Mouse (Mus musculus) intestine, embryonic 14.5 days (tissue): ENCODE measurements around the gene Pla2g1b. TPM values are rescaled to one million over a fixed set of nuclear protein-coding genes. Genes with fewer than 3 reads are reported as not detected.
"Not testable (repeated sequence)": the region's sequence is repeated elsewhere in the genome, so short reads cannot be mapped to it uniquely, and the experiment has no call there.

ENCODE experiments used
- ATAC-seq: fragments of 200-750 bp; cut with Nextera tagmentation; replicated peaks from 2 replicates; pipeline ENCODE4 v1.8.0; 2017; ENCODE audit warnings: low read depth, moderate number of reproducible peaks, moderate TSS enrichment, moderate library complexity; ENCODE audit not compliant: low FRiP score, low TSS enrichment
- DNase-seq: peaks from one replicate; pipeline ENCODE4 v3.0.0-alpha.2; 2018; ENCODE audit warnings: low spot score
- H3K27ac ChIP-seq: fragments of 300-500 bp; sonication (generic); 2 replicates; pipeline ENCODE4 v1.5.1; 2014; ENCODE audit warnings: low read depth, mild to moderate bottlenecking, control low read depth
- H3K27me3 ChIP-seq: fragments of 300-500 bp; sonication (generic); replicated peaks from 2 replicates; pipeline ENCODE4 v1.6.1; 2014; ENCODE audit warnings: low read length, control low read depth; ENCODE audit not compliant: control insufficient read depth, insufficient read depth
- H3K36me3 ChIP-seq: fragments of 300-500 bp; sonication (generic); 2 replicates; pipeline ENCODE4 v1.6.1; 2014; ENCODE audit warnings: low read length, control low read depth; ENCODE audit not compliant: control insufficient read depth, insufficient read depth
- H3K4me1 ChIP-seq: fragments of 300-500 bp; sonication (generic); replicated peaks from 2 replicates; pipeline ENCODE4 v1.6.1; 2014; ENCODE audit warnings: low read length, control low read depth, mixed read lengths; ENCODE audit not compliant: control insufficient read depth, insufficient read depth
- H3K4me2 ChIP-seq: fragments of 300-500 bp; sonication (generic); 2 replicates; pipeline ENCODE4 v1.6.1; 2014; ENCODE audit warnings: low read length
- H3K4me3 ChIP-seq: fragments of 300-500 bp; sonication (generic); 2 replicates; pipeline ENCODE4 v1.5.1; 2014; ENCODE audit warnings: low read depth, low read length, control low read depth, mixed read lengths
- H3K9ac ChIP-seq: fragments of 300-500 bp; sonication (generic); 2 replicates; pipeline ENCODE4 v1.6.1; 2014; ENCODE audit warnings: mild to moderate bottlenecking, low read length
- H3K9me3 ChIP-seq: fragments of 300-500 bp; sonication (generic); 2 replicates; pipeline ENCODE4 v1.6.1; 2016; ENCODE audit warnings: low read length, control low read depth; ENCODE audit not compliant: control insufficient read depth
- WGBS: fragments of 180-500 bp; shearing (Covaris S2); extraction: QIAGEN DNeasy Blood & Tissue Kit; methylation state at CpG from one replicate; pipeline ENCODE4 v1.1.7; 2014; 5-methylcytosine and 5-hydroxymethylcytosine counted together
- polyA plus RNA-seq: library from polyadenylated mRNA; unstranded; fragments of >200 nt; fragmentation: Nextera tagmentation; extraction: Ambion mirVana; gene quantifications from 2 replicates; pipeline ENCODE4 v1.2.1, GENCODE M21; 2014

The Pla2g1b gene
- polyA plus RNA-seq, 1 experiment from 2014 or later: 5.0 TPM

- H3K27ac ChIP-seq: no peak overlapping the region
- no peak overlapping the region for H3K4me3 ChIP-seq
- H3K4me2 ChIP-seq: no peak overlapping the region
- WGBS: 47% methylated on average over 14 of the region's 14 CpGs
- DNase-seq (peak; percentile 87), ATAC-seq (0 out of 2 replicates have a peak, but pooled peaks have one; percentile 52)
- H3K4me1 ChIP-seq: peaks cover 7% of the 10 kb centered on the region; the same call in 1 of the 2 replicates
- no peaks in the 10 kb centered on the region for H3K9me3 ChIP-seq
- H3K36me3 ChIP-seq: peaks cover 63% of the 10 kb centered on the region
- no peaks in the 10 kb centered on the region for H3K27me3 ChIP-seq
- no peak overlapping the region for H3K9ac ChIP-seq
Measured at GRCm38 (mm10) chr5:115441205-115441849, 24.7 kb upstream of the Pla2g1b start.

DNA sequence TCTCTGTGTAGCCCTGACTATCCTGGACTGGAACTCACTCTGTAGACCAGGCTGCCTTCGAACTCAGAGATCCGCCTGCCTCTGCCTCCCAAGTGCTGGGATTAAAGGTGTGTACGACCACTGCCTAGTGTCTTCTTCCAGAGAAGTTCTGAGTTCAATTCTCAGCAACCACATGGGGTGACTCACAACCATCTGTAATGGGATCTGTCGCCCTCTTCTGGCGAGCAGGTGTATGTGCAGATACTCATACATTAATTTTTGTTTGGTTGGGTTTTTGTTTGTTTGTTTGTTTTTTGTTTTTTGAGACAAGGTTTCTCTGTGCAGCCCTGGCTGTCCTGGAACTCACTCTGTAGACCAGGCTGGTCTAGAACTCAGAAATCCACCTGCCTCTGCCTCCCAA is 23.4 kb upstream of the Pla2g1b start:
- DNase-seq, H3K4me3 ChIP-seq, H3K27ac ChIP-seq, H3K4me2 ChIP-seq, H3K4me1 ChIP-seq, H3K9me3 ChIP-seq, ATAC-seq, H3K9ac ChIP-seq, H3K27me3 ChIP-seq: not testable (repeated sequence)
- WGBS: 72% methylated on average over 5 of the region's 5 CpGs
- H3K36me3 ChIP-seq: peaks cover 76% of the 10 kb centered on the region

- H3K4me2 ChIP-seq: no peak overlapping the region
- 90% methylated on average over 11 of the region's 11 CpGs for WGBS
- H3K36me3 ChIP-seq: peaks cover 72% of the 10 kb centered on the region
- no peak overlapping the region for H3K4me3 ChIP-seq
- DNase-seq: no peak
- no peak overlapping the region for H3K9ac ChIP-seq
- H3K4me1 ChIP-seq: no peaks in the 10 kb centered on the region
- ATAC-seq: no peak
- H3K27me3 ChIP-seq: no peaks in the 10 kb centered on the region
- H3K27ac ChIP-seq: no peak overlapping the region
- H3K9me3 ChIP-seq: no peaks in the 10 kb centered on the region
Measured at GRCm38 (mm10) chr5:115444130-115444529, 21.9 kb upstream of the Pla2g1b start.

- H3K4me1 ChIP-seq: no peaks in the 10 kb centered on the region
- no peak overlapping the region for H3K4me2 ChIP-seq
- H3K9ac ChIP-seq: no peak overlapping the region
- no peak overlapping the region for H3K27ac ChIP-seq
- H3K36me3 ChIP-seq: peaks cover 87% of the 10 kb centered on the region
- no peak overlapping the region for H3K4me3 ChIP-seq
- H3K27me3 ChIP-seq: no peaks in the 10 kb centered on the region
- ATAC-seq: no peak
- no peaks in the 10 kb centered on the region for H3K9me3 ChIP-seq
- 80% methylated on average over 17 of the region's 17 CpGs for WGBS
- DNase-seq: no peak
Measured at GRCm38 (mm10) chr5:115447108-115447507, 19.0 kb upstream of the Pla2g1b start.

GRCm38 (mm10) chr5:115449247-115449646 is 16.8 kb upstream of the Pla2g1b start:
- Histone ChIP-seq H3K4me2 (no peak overlapping the region), H3K9ac (no peak overlapping the region), H3K36me3 (peaks cover 76% of the 10 kb centered on the region), H3K27ac (no peak overlapping the region), H3K9me3 (no peaks in the 10 kb centered on the region), H3K4me3 (no peak overlapping the region), H3K27me3 (no peaks in the 10 kb centered on the region), H3K4me1 (no peaks in the 10 kb centered on the region)
- no peak for DNase-seq
- ATAC-seq: no peak
- 91% methylated on average over 3 of the region's 3 CpGs for WGBS

DNA sequence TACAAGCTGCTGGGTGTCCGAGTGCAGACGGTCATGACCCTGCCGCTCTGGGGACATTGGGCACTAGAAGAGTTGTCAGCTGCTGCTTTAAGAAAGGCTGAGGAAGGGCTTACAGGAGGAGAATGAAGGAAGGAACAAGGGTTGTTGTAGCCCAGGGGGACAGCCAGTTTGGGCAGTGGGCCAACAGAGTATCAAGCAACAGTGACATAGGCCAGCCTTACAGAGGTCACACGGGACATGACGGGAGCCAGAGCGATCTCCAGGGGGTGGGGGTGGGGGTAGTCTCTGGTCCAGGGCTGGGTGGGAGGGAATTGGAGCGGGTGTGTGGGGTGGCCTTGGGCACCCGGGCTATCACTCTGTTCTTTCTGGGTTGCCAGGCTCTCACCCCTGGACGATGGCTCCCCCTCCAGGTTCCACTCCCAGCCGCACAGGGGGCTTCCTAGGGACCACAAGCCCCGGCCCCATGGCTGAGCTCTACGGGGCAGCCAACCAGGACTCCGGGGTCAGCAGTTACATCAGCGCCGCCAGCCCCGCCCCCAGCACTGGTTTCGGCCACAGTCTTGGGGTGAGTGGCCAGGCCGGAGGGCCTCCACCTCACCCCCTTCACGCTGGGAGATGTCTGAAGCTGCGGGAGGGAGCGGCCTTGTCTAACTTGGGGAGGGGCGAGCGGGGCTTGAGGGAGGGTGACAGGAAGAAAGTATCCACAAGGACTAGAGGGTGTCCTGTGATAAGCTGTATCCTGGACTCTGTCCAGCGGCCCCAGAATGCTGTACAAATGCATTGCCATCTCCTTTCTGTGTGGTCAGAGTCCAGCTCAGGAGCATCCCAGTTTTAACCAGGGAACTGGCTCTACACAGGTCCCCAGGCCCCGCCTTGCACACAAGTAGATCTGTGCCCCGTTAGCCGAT is 15.4 kb upstream of the Pla2g1b start:
- no peaks in the 10 kb centered on the region for H3K4me1 ChIP-seq
- no peaks in the 10 kb centered on the region for H3K27me3 ChIP-seq
- no peak overlapping the region for H3K4me2 ChIP-seq
- DNase-seq: no peak
- peaks cover 66% of the 10 kb centered on the region for H3K36me3 ChIP-seq
- ATAC-seq: no peak
- no peak overlapping the region for H3K4me3 ChIP-seq
- H3K9ac ChIP-seq: no peak overlapping the region
- H3K9me3 ChIP-seq: no peaks in the 10 kb centered on the region
- no peak overlapping the region for H3K27ac ChIP-seq
- WGBS: 90% methylated on average over 26 of the region's 27 CpGs

GRCm38 (mm10) chr5:115454422-115455090 is 11.5 kb upstream of the Pla2g1b start:
- 78% methylated on average over 12 of the region's 12 CpGs for WGBS
- H3K4me1 ChIP-seq: no peaks in the 10 kb centered on the region
- H3K27ac ChIP-seq: no peak overlapping the region
- ATAC-seq: no peak
- H3K9ac ChIP-seq: no peak overlapping the region
- H3K36me3 ChIP-seq: peaks cover 37% of the 10 kb centered on the region
- DNase-seq: no peak
- no peak overlapping the region for H3K4me2 ChIP-seq
- no peaks in the 10 kb centered on the region for H3K27me3 ChIP-seq
- H3K4me3 ChIP-seq: no peak overlapping the region
- no peaks in the 10 kb centered on the region for H3K9me3 ChIP-seq

DNA sequence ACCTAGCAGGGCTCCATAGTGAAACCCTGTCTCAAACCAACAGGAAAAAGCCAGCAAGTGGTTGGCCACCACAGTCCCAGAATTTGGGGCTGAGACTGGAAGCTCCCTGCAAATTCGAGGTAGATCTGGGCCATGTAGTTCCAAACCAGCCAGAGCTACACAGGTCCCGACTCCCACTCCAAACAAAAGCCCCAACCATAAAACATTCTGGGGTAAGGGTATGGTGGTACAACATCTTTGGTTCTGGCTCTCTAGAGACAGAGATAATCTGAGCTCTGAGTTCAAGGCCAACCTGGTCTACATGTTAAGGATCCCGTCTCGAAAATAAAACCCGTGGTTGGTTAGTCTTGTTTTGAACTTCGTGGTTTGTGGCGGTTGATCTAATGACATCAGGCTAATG is 10.2 kb upstream of the Pla2g1b start:
- H3K9ac ChIP-seq: no peak overlapping the region
- WGBS: 75% methylated on average over 7 of the region's 7 CpGs
- ATAC-seq: no peak
- H3K27me3 ChIP-seq: no peaks in the 10 kb centered on the region
- H3K4me1 ChIP-seq: no peaks in the 10 kb centered on the region
- H3K4me3 ChIP-seq: no peak overlapping the region
- H3K27ac ChIP-seq: no peak overlapping the region
- no peak for DNase-seq
- no peak overlapping the region for H3K4me2 ChIP-seq
- H3K9me3 ChIP-seq: no peaks in the 10 kb centered on the region
- peaks cover 27% of the 10 kb centered on the region for H3K36me3 ChIP-seq
